Comparison of ENCODE assay signal across 23 mouse cellular contexts in the genomic region with DNA sequence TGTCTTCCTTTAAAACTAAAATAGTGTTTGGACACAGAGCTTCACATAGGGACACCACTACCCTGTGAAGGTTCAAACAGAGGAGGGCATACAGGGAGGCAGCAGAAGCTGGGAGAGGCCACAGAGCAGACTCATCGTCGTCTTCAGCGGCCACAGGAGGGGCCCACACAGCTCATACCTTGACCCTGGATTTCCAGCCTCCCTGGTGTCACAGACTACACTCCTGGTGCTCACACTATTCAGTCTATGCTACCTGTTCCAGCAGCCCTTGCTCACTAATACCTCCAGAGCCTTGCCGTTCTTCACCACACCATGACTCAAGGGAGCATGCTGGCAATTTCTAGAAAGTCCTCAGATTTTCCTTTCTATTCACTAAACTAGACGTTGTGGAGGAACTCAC.
DNase-seq lines count a peak whose midpoint lies in the region; ATAC-seq and TF ChIP-seq lines count a peak whose summit lies in the region.
"Had no signal": no experiment of that assay in that cellular context is flagged by ENCODE, and none has a peak within 500 bp of the region (broad histone marks: within the 10 kb centered on the region; RNA-seq: fewer than 3 reads in every experiment).

No protein-coding gene starts in this region.

- ATAC-seq in heart, embryonic 16.5 days (replicated peaks; ENCODE audit: extremely low read depth, insufficient read depth, low FRiP score): no peak
- no peak for ATAC-seq in heart, embryonic 11.5 days (replicated peaks; ENCODE audit: insufficient number of reproducible peaks, low FRiP score, low TSS enrichment)
- ATAC-seq: intestine, embryonic 16.5 days; lung, postnatal 0 days; Patski had no signal

- peaks cover 33% of the 10 kb centered on the region for H3K4me1 ChIP-seq in heart, embryonic 16.5 days (ENCODE audit: control insufficient read depth, insufficient read depth, low read length)
- peaks cover 46% of the 10 kb centered on the region for H3K4me1 ChIP-seq in heart, embryonic 11.5 days (ENCODE audit: control insufficient read depth, insufficient read depth, low read length)
- H3K4me1 ChIP-seq in olfactory bulb, adult 2 months (ENCODE audit: control insufficient read depth, insufficient read depth, low read length): peaks cover 21% of the 10 kb centered on the region
- H3K4me1 ChIP-seq: stomach, embryonic 15.5 days had no signal

- TF ChIP-seq CTCF in gastrocnemius, adult 2 months (IDR thresholded peaks at IDR 0.05): no peak
- TF ChIP-seq CTCF in olfactory bulb, adult 2 months (IDR thresholded peaks at IDR 0.05; ENCODE audit: insufficient read depth, low read depth, low read length): no peak

- H3K27ac ChIP-seq in gastrocnemius, adult 2 months: peak overlapping the region; percentile 93
- peak overlapping the region; percentile 81 for H3K27ac ChIP-seq in heart, embryonic 16.5 days (ENCODE audit: low read length)
- no peak overlapping the region for H3K27ac ChIP-seq in heart, embryonic 11.5 days (ENCODE audit: low read depth, low read length)
- peak overlapping the region; percentile 79; the same call in 1 of the 2 replicates for H3K27ac ChIP-seq in olfactory bulb, adult 2 months (ENCODE audit: insufficient read depth, low read depth, low read length)
- H3K27ac ChIP-seq: kidney, postnatal 0 days; limb, embryonic 10.5 days; limb, embryonic 15.5 days; liver, embryonic 13.5 days; midbrain, embryonic 12.5 days; stomach, embryonic 15.5 days had no signal

- H3K9ac ChIP-seq in heart, embryonic 16.5 days (ENCODE audit: low read length): peak overlapping the region; percentile 48
- H3K9ac ChIP-seq in heart, embryonic 11.5 days (ENCODE audit: low read depth, low read length): no peak overlapping the region
- H3K9ac ChIP-seq: limb, embryonic 15.5 days; liver, embryonic 13.5 days; midbrain, embryonic 12.5 days; stomach, embryonic 15.5 days had no signal

- peak overlapping the region; percentile 54 for H3K4me3 ChIP-seq in gastrocnemius, adult 2 months
- no peak overlapping the region for H3K4me3 ChIP-seq in heart, embryonic 16.5 days (ENCODE audit: low read length)
- no peak overlapping the region for H3K4me3 ChIP-seq in heart, embryonic 11.5 days (ENCODE audit: low read depth, low read length)
- no peak overlapping the region for H3K4me3 ChIP-seq in olfactory bulb, adult 2 months (ENCODE audit: insufficient read depth, low read depth, low read length)
- H3K4me3 ChIP-seq: limb, embryonic 10.5 days; limb, embryonic 15.5 days; liver, embryonic 13.5 days; megakaryocyte, embryonic 14.5 days; midbrain, embryonic 12.5 days; stomach, embryonic 15.5 days had no signal

- DNase-seq in cerebellum, postnatal 25 days: peak; percentile 26 to 53
- DNase-seq in cerebellum, adult 8-10 months: no peak
- no peak for DNase-seq in gastrocnemius, adult 2 months
- no peak for DNase-seq in gastrocnemius, postnatal 36 days
- DNase-seq: adrenal gland, postnatal 10 days; kidney, adult 8-10 months; kidney, postnatal 4 days; liver, embryonic 13.5 days; lung, adult 18-20 months; lung, postnatal 4 days had no signal

- H3K9me3 ChIP-seq in heart, embryonic 16.5 days (replicated peaks; ENCODE audit: control insufficient read depth, low read length): no peaks in the 10 kb centered on the region
- no peaks in the 10 kb centered on the region for H3K9me3 ChIP-seq in heart, embryonic 11.5 days (replicated peaks; ENCODE audit: control insufficient read depth, low read length)
- H3K9me3 ChIP-seq: heart, embryonic 10.5 days; limb, embryonic 10.5 days; limb, embryonic 15.5 days; liver, embryonic 13.5 days; megakaryocyte, embryonic 14.5 days; midbrain, embryonic 12.5 days; stomach, embryonic 15.5 days had no signal

- intact Hi-C loops in gastrocnemius, adult 2 months (cut with DNase I): loop anchor here (5.0 kb wide), 1 partner anchor 34 kb away; no protein-coding TSS in a partner anchor
- intact Hi-C loops in gastrocnemius, postnatal 36 days (cut with DNase I): no loop called here

- peak overlapping the region; percentile 56; the same call in 1 of the 2 replicates for H3K4me2 ChIP-seq in heart, embryonic 16.5 days (ENCODE audit: low read depth, low read length)
- H3K4me2 ChIP-seq in heart, embryonic 11.5 days: no peak overlapping the region
- H3K4me2 ChIP-seq: liver, embryonic 13.5 days; midbrain, embryonic 12.5 days; stomach, embryonic 15.5 days had no signal

- H3K36me3 ChIP-seq in heart, embryonic 16.5 days (ENCODE audit: control insufficient read depth, insufficient read depth): no peaks in the 10 kb centered on the region
- no peaks in the 10 kb centered on the region for H3K36me3 ChIP-seq in heart, embryonic 11.5 days (ENCODE audit: control insufficient read depth, insufficient read depth, low read length)
- H3K36me3 ChIP-seq: heart, embryonic 10.5 days; limb, embryonic 10.5 days; limb, embryonic 15.5 days; liver, embryonic 13.5 days; midbrain, embryonic 12.5 days; stomach, embryonic 15.5 days had no signal

- H3K27me3 ChIP-seq in heart, embryonic 16.5 days (ENCODE audit: control insufficient read depth, insufficient read depth, low read length): no peaks in the 10 kb centered on the region
- no peaks in the 10 kb centered on the region for H3K27me3 ChIP-seq in heart, embryonic 11.5 days (ENCODE audit: control insufficient read depth, insufficient read depth, low read length)
- H3K27me3 ChIP-seq: limb, embryonic 15.5 days; liver, embryonic 13.5 days; midbrain, embryonic 12.5 days; stomach, embryonic 15.5 days had no signal

- TF ChIP-seq POLR2A in olfactory bulb, adult 2 months (IDR thresholded peaks at IDR 0.05; ENCODE audit: insufficient read depth, low read depth, low read length): no peak

- 74% methylated on average over 5 of the region's 5 CpGs for WGBS in heart, embryonic 16.5 days
- 75% methylated on average over 5 of the region's 5 CpGs for WGBS in heart, embryonic 11.5 days (ENCODE audit: insufficient replicate concordance)
- 70% methylated on average over 5 of the region's 5 CpGs for WGBS in olfactory bulb, adult 2 months

Comparison
In these comparisons a context has a peak if more than half of its experiments do, and no peak if none do; other contexts are left out.
1. DNase-seq: peak in cerebellum, postnatal 25 days (2 of 2); none in cerebellum, adult 8-10 months (single experiment), gastrocnemius, adult 2 months (single experiment) and gastrocnemius, postnatal 36 days (0 of 2).